Mouse (Mus musculus) lung, postnatal 14 days (tissue): Measurements from ENCODE around the gene Srp14.

Experiments used
- DNase-seq: peaks from one replicate; pipeline ENCODE4 v3.0.0; 2021

Srp14 gene

GRCm38 (mm10) chr2:118431589-118431988 lies 47.9 kb downstream of the Srp14 start:
- peak; percentile 54 for DNase-seq

DNA sequence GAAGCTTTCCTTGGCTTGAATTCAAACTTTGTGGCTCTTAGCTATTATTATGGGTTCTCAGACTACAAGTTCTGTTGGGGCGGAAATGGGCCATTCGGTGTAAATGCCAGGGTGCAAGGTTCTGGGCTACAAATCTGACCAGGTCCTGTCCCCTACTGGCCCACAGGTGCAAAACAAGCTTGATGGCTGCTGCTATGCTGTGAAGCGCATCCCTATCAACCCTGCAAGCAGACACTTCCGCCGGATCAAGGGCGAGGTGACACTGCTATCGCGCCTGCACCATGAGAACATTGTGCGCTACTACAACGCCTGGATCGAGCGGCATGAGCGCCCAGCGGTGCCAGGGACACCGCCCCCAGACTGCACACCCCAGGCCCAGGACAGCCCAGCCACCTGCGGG lies 48.9 kb downstream of the Srp14 start:
- no peak for DNase-seq

- no peak for DNase-seq
Measured at GRCm38 (mm10) chr2:118429297-118429696, 50.2 kb downstream of the Srp14 start.

- DNase-seq: no peak
Measured at GRCm38 (mm10) chr2:118428296-118428695, 51.2 kb downstream of the Srp14 start.
